Mouse (Mus musculus) liver, postnatal 0 days (tissue): ENCODE measurements around the gene Gm14391. TPM values are rescaled to one million over a fixed set of nuclear protein-coding genes. Genes with fewer than 3 reads are reported as not detected.

Experiments used
- polyA plus RNA-seq: library from polyadenylated mRNA; unstranded; fragments of >200 nt; fragmentation: Nextera tagmentation; extraction: Ambion mirVana; gene quantifications from 2 replicates; pipeline ENCODE4 v1.2.1, GENCODE M21; 2015

The Gm14391 gene
- polyA plus RNA-seq, 1 experiment from 2014 or later = 1.4 TPM

Other genes starting within 250 kb of the Gm14391 start
- not detected in 2 replicates for gene Gm14444, start 196.7 kb downstream of the Gm14391 start, polyA plus RNA-seq
- gene Gm14393, start 139.1 kb downstream of the Gm14391 start, polyA plus RNA-seq = 0.39 TPM in 1 of 2 replicates, not detected in the other
- 1.2 and 2.4 TPM in 2 replicates for gene Gm14399, start 64.9 kb downstream of the Gm14391 start, polyA plus RNA-seq
- gene Gm14443, start 31.0 kb downstream of the Gm14391 start, polyA plus RNA-seq = 0.08 TPM in 1 of 2 replicates, not detected in the other
- gene Gm14440, start 68.2 kb upstream of the Gm14391 start, polyA plus RNA-seq = not detected in 2 replicates
- gene Gm4631, start 131.3 kb upstream of the Gm14391 start, polyA plus RNA-seq = 2.5 and 2.8 TPM in 2 replicates
- 1.2 and 1.8 TPM in 2 replicates for gene Zfp968, start 165.5 kb upstream of the Gm14391 start, polyA plus RNA-seq
- 2.5 and 3.7 TPM in 2 replicates for gene Gm4724, start 228.9 kb upstream of the Gm14391 start, polyA plus RNA-seq